Mouse (Mus musculus) kidney, postnatal 0 days (tissue): Measurements from ENCODE around the gene Gm10570. TPM values are rescaled to one million over a fixed set of nuclear protein-coding genes. Genes with fewer than 3 reads are reported as not detected.

Experiments
- ATAC-seq: fragments of 200-750 bp; cut with Nextera tagmentation; replicated peaks from 2 replicates; pipeline ENCODE4 v1.8.0; 2017; ENCODE audit warnings: low read depth, moderate number of reproducible peaks, moderate TSS enrichment, moderate library complexity; ENCODE audit not compliant: low FRiP score
- DNase-seq: peaks from one replicate; pipeline ENCODE4 v3.0.0-alpha.2; 2016; ENCODE audit warnings: low spot score
- H3K27ac ChIP-seq: fragments of 300-500 bp; sonication (generic); 2 replicates; pipeline ENCODE4 v1.5.1; 2014; ENCODE audit warnings: mild to moderate bottlenecking
- H3K27me3 ChIP-seq: fragments of 300-500 bp; sonication (generic); 2 replicates; pipeline ENCODE4 v1.6.1; 2014; ENCODE audit warnings: low read length, mixed read lengths; ENCODE audit not compliant: insufficient read depth
- H3K36me3 ChIP-seq: fragments of 300-500 bp; sonication (generic); 2 replicates; pipeline ENCODE4 v1.6.1; 2014; ENCODE audit warnings: low read length, mixed read lengths; ENCODE audit not compliant: insufficient read depth
- H3K4me1 ChIP-seq: fragments of 300-500 bp; sonication (generic); replicated peaks from 2 replicates; pipeline ENCODE4 v1.6.1; 2014; ENCODE audit warnings: antibody characterized with exemption, low read length, mixed read lengths; ENCODE audit not compliant: insufficient read depth
- H3K4me2 ChIP-seq: fragments of 300-500 bp; sonication (generic); 2 replicates; pipeline ENCODE4 v1.6.1; 2014; ENCODE audit warnings: mild to moderate bottlenecking, low read length, moderate library complexity, mixed read lengths
- H3K4me3 ChIP-seq: fragments of 300-500 bp; sonication (generic); replicated peaks from 2 replicates; pipeline ENCODE4 v1.5.1; 2014; ENCODE audit warnings: low read depth, low read length
- H3K9ac ChIP-seq: fragments of 300-500 bp; sonication (generic); 2 replicates; pipeline ENCODE4 v1.6.1; 2014; ENCODE audit warnings: low read depth, low read length
- H3K9me3 ChIP-seq: fragments of 300-500 bp; sonication (generic); replicated peaks from 2 replicates; pipeline ENCODE4 v1.6.1; 2016; ENCODE audit warnings: low read length, inconsistent platforms, mixed read lengths
- CTCF ChIP-seq: IDR thresholded peaks from 2 replicates; pipeline ENCODE4 v1.5.1; 2016; ENCODE audit warnings: antibody characterized with exemption, low read depth, mild to moderate bottlenecking, moderate library complexity
- WGBS: fragments of 180-500 bp; shearing (Covaris S2); extraction: QIAGEN DNeasy Blood & Tissue Kit; methylation state at CpG from one replicate; pipeline ENCODE4 v1.1.7; 2014; 5-methylcytosine and 5-hydroxymethylcytosine counted together
- polyA plus RNA-seq: library from polyadenylated mRNA; unstranded; fragments of >200 nt; fragmentation: Nextera tagmentation; extraction: Ambion mirVana; gene quantifications from 2 replicates; pipeline ENCODE4 v1.2.1, GENCODE M21; 2015

Gm10570 gene
- polyA plus RNA-seq, 1 experiment from 2014 or later: 1.2 TPM

GRCm38 (mm10) chr4:130268736-130269135, 39.7 kb downstream of the Gm10570 start:
- 83% methylated on average over 10 of the region's 10 CpGs for WGBS
- ATAC-seq (no peak), DNase-seq (no peak)
- H3K27me3 ChIP-seq: 0 out of 2 replicates have a peak, but pooled peaks cover 2% of the 10 kb centered on the region
- TF ChIP-seq CTCF: no peak
- no peak overlapping the region for H3K27ac ChIP-seq
- no peaks in the 10 kb centered on the region for H3K36me3 ChIP-seq
- H3K4me3 ChIP-seq: no peak overlapping the region
- no peaks in the 10 kb centered on the region for H3K9me3 ChIP-seq
- peaks cover 3% of the 10 kb centered on the region; the same call in 1 of the 2 replicates for H3K4me1 ChIP-seq
- H3K9ac ChIP-seq: no peak overlapping the region
- H3K4me2 ChIP-seq: no peak overlapping the region

DNA sequence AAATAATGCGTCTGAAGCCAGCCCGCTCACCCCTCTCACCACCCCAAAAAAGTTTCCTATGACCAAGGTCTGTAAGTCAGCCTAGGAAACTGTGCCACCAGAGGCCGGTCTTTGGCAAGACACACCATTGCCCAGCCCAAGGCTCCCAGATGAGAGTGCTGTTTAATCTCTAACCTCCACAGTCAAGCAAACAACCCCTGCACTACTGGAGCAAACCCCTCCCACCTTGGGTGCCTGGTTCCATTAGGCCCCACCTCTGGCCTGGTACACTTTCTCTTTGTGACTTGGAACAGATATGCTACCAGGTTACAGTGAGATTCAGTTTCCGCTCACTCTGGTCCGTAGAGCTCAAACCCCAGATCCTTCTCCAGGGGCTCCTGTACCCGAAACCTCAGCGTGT, 41.4 kb downstream of the Gm10570 start:
- peak overlapping the region; percentile 36; the same call in 1 of the 2 replicates for H3K27ac ChIP-seq
- H3K27me3 ChIP-seq: no peaks in the 10 kb centered on the region
- H3K4me3 ChIP-seq: no peak overlapping the region
- 73% methylated on average over 7 of the region's 7 CpGs for WGBS
- H3K9me3 ChIP-seq: no peaks in the 10 kb centered on the region
- H3K9ac ChIP-seq: no peak overlapping the region
- H3K36me3 ChIP-seq: no peaks in the 10 kb centered on the region
- no peak for DNase-seq
- H3K4me1 ChIP-seq: peaks cover 3% of the 10 kb centered on the region; the same call in 1 of the 2 replicates
- no peak for TF ChIP-seq CTCF
- ATAC-seq: no peak
- peak overlapping the region; percentile 21; the same call in 1 of the 2 replicates for H3K4me2 ChIP-seq

GRCm38 (mm10) chr4:130266601-130267000, 41.9 kb downstream of the Gm10570 start:
- DNase-seq (no peak), ATAC-seq (no peak)
- WGBS: 50% methylated on average over 9 of the region's 9 CpGs
- H3K27ac ChIP-seq: peak overlapping the region; percentile 36; the same call in 1 of the 2 replicates
- peaks cover 3% of the 10 kb centered on the region; the same call in 1 of the 2 replicates for H3K4me1 ChIP-seq
- no peaks in the 10 kb centered on the region for H3K27me3 ChIP-seq
- H3K9ac ChIP-seq: no peak overlapping the region
- no peaks in the 10 kb centered on the region for H3K9me3 ChIP-seq
- no peak overlapping the region for H3K4me3 ChIP-seq
- no peak for TF ChIP-seq CTCF
- H3K36me3 ChIP-seq: no peaks in the 10 kb centered on the region
- peak overlapping the region; percentile 21; the same call in 1 of the 2 replicates for H3K4me2 ChIP-seq

DNA sequence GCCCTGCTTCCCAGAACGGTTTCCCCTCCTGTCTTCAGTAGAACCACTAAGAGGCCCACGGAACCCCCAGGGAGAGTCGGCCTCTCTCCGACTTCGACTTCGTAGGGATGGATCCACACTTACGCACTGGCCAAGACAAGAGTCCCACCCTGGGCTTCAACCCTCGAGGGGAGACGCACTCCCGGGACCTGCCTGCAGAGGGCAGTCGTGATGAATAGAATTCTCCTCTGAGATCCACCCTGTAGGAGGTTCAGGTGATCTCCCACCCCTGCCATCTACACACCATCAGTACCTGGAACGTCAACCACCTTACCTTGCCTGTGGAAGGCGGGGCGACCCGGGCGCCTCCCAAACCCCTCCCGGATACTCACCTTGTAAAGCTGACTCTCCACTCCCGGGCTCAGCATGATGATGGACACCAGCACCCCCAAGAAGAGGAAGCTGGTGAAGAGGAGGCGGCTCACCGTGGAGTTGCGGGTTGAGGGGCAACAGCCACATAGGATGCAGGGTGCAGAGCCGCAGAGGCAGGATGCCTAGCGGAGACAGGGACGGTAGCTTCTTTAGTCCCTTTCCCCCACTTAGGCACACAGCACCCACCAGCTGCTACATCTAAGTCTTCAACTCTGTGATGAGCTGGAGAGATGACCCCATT, 43.6 kb downstream of the Gm10570 start:
- Histone ChIP-seq H3K36me3 (no peaks in the 10 kb centered on the region), H3K4me2 (peak overlapping the region; percentile 30), H3K9me3 (no peaks in the 10 kb centered on the region), H3K9ac (no peak overlapping the region), H3K27me3 (no peaks in the 10 kb centered on the region), H3K4me1 (peaks cover 3% of the 10 kb centered on the region; the same call in 1 of the 2 replicates), H3K27ac (no peak overlapping the region), H3K4me3 (no peak overlapping the region)
- peak; percentile 62 for ATAC-seq
- peak; percentile 77 for TF ChIP-seq CTCF
- peak; percentile 68 for DNase-seq
- WGBS: 23% methylated on average over 24 of the region's 24 CpGs

GRCm38 (mm10) chr4:130264131-130264530, 44.3 kb downstream of the Gm10570 start:
- Histone ChIP-seq H3K4me2 (peak overlapping the region; percentile 30), H3K36me3 (no peaks in the 10 kb centered on the region), H3K27ac (no peak overlapping the region), H3K4me1 (peaks cover 3% of the 10 kb centered on the region; the same call in 1 of the 2 replicates), H3K9ac (no peak overlapping the region), H3K9me3 (no peaks in the 10 kb centered on the region), H3K27me3 (no peaks in the 10 kb centered on the region), H3K4me3 (no peak overlapping the region)
- DNase-seq (no peak), ATAC-seq (peak; percentile 23; the same call in 1 of the 2 replicates)
- WGBS: 30% methylated on average over 11 of the region's 11 CpGs
- no peak for TF ChIP-seq CTCF

- no peaks in the 10 kb centered on the region for H3K9me3 ChIP-seq
- H3K27ac ChIP-seq: no peak overlapping the region
- H3K4me2 ChIP-seq: no peak overlapping the region
- no peaks in the 10 kb centered on the region for H3K36me3 ChIP-seq
- no peak for DNase-seq
- H3K27me3 ChIP-seq: no peaks in the 10 kb centered on the region
- WGBS: 33% methylated on average over 5 of the region's 5 CpGs
- H3K4me3 ChIP-seq: no peak overlapping the region
- no peaks in the 10 kb centered on the region for H3K4me1 ChIP-seq
- ATAC-seq: no peak
- peak; percentile 58 for TF ChIP-seq CTCF
- H3K9ac ChIP-seq: no peak overlapping the region
Observed at GRCm38 (mm10) chr4:130260406-130260805, 48.1 kb downstream of the Gm10570 start.

Other genes with a start within 250 kb of the Gm10570 start
- 73.6 and 77.6 TPM in 2 replicates for gene Pef1, start 206.1 kb downstream of the Gm10570 start, polyA plus RNA-seq
- gene Hcrtr1, start 169.3 kb downstream of the Gm10570 start, polyA plus RNA-seq: 0.36 and 0.46 TPM in 2 replicates
- gene Tinagl1, start 133.6 kb downstream of the Gm10570 start, polyA plus RNA-seq: 123 and 127 TPM in 2 replicates
- gene Gm853, start 86.3 kb downstream of the Gm10570 start, polyA plus RNA-seq: 14.3 and 15.9 TPM in 2 replicates
- 52.6 and 58.0 TPM in 2 replicates for gene Serinc2, start 29.5 kb downstream of the Gm10570 start, polyA plus RNA-seq
- gene Fabp3, start 79 bp downstream of the Gm10570 start, polyA plus RNA-seq: 542 and 545 TPM in 2 replicates
- 68.0 and 71.4 TPM in 2 replicates for gene Zcchc17, start 51.3 kb upstream of the Gm10570 start, polyA plus RNA-seq
- 108 and 116 TPM in 2 replicates for gene Snrnp40, start 51.5 kb upstream of the Gm10570 start, polyA plus RNA-seq